ENCODE assay signal across 13 mouse cellular contexts in the genomic region with DNA sequence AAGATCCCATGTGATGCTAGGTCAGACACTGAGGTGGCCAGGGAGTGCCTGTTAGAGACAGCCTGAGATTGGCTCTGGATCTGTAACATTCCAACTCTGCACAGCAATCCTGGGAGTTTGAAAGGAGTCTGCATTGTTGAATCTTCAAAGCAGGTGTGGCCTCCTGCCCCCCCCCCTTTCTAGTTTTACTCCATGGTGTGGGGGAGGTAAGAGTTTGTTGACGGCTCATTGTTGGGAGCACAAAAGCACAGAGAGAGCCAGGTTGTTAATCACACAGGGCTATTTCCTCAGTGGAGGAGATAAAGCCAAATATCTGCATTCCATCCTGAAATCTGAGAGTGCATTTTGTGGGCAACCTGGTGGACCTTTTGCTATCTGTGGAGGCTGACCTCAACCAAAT.
"Had no signal": no experiment of that assay in that cellular context is flagged by ENCODE, and none has a peak within 500 bp of the region (broad histone marks: within the 10 kb centered on the region; RNA-seq: fewer than 3 reads in every experiment).

No protein-coding gene starts in this region.

- DNase-seq: gastrocnemius, postnatal 14 days; gastrocnemius, postnatal 36 days; heart, adult 11 months; heart, adult 2 months; heart, postnatal 14 days; heart, postnatal 36 days; kidney, adult 11 months; kidney, adult 2 months; kidney, adult 9 months; kidney, postnatal 10 days; kidney, postnatal 25 days; kidney, postnatal 4 days; left cerebral cortex, postnatal 4 days had no signal
